Mouse (Mus musculus): ENCODE data around the gene Tefm. TPM values are rescaled to one million over a fixed set of nuclear protein-coding genes. Genes with fewer than 3 reads are reported as not detected.
A peak's percentile ranks its signal among the peaks of the same experiment; 100 is the strongest.
"Not testable (repeated sequence)": the region's sequence is repeated elsewhere in the genome, so short reads cannot be mapped to it uniquely, and the experiment has no call there.

The Tefm gene
- 10 to 100 TPM; 30.1 to 36.3 (median 33.2) TPM for total RNA-seq (2022)

GRCm38 (mm10) chr11:80141825-80142521 is at the start of gene Tefm:
TSS of gene Tefm (minus strand) at chr11:80142175.
- peak; percentile 86 for DNase-seq (ENCODE audit: low spot score)

- DNase-seq (ENCODE audit: low spot score), result no peak
Observed at GRCm38 (mm10) chr11:80190280-80190679, 48.3 kb upstream of the Tefm start.

- not testable (repeated sequence) for DNase-seq (ENCODE audit: low spot score)
Observed at GRCm38 (mm10) chr11:80185441-80185976, 43.5 kb upstream of the Tefm start.

GRCm38 (mm10) chr11:80184531-80185071 is 42.6 kb upstream of the Tefm start:
- no peak for DNase-seq (ENCODE audit: low spot score)

- peak; percentile 97 for DNase-seq (ENCODE audit: low spot score)
Observed at GRCm38 (mm10) chr11:80183705-80184255, 41.8 kb upstream of the Tefm start, which contains the start of gene Rnf135. TSS of gene Rnf135 (plus strand) at chr11:80183851.

GRCm38 (mm10) chr11:80183054-80183704 is 41.2 kb upstream of the Tefm start:
- not testable (repeated sequence) for DNase-seq (ENCODE audit: low spot score)

- DNase-seq (ENCODE audit: low spot score), result no peak
Observed at GRCm38 (mm10) chr11:80181021-80181749, 39.2 kb upstream of the Tefm start.

- no peak for DNase-seq (ENCODE audit: low spot score)
Observed at GRCm38 (mm10) chr11:80178316-80178715, 36.3 kb upstream of the Tefm start.

GRCm38 (mm10) chr11:80176911-80177895 is 35.2 kb upstream of the Tefm start:
- no peak for DNase-seq (ENCODE audit: low spot score)

GRCm38 (mm10) chr11:80173963-80174670 is 32.1 kb upstream of the Tefm start:
- no peak for DNase-seq (ENCODE audit: low spot score)

- no peak for DNase-seq (ENCODE audit: low spot score)
Observed at GRCm38 (mm10) chr11:80171884-80172283, 29.9 kb upstream of the Tefm start.

- DNase-seq (ENCODE audit: low spot score), result no peak
Observed at GRCm38 (mm10) chr11:80170351-80170750, 28.4 kb upstream of the Tefm start.

GRCm38 (mm10) chr11:80169629-80170028 is 27.7 kb upstream of the Tefm start:
- DNase-seq (ENCODE audit: low spot score), result no peak

- no peak for DNase-seq (ENCODE audit: low spot score)
Observed at GRCm38 (mm10) chr11:80168611-80169249, 26.8 kb upstream of the Tefm start.

- DNase-seq (ENCODE audit: low spot score), result no peak
Observed at GRCm38 (mm10) chr11:80168121-80168520, 26.1 kb upstream of the Tefm start.

- no peak for DNase-seq (ENCODE audit: low spot score)
Observed at GRCm38 (mm10) chr11:80164224-80164623, 22.2 kb upstream of the Tefm start.

- no peak for DNase-seq (ENCODE audit: low spot score)
Observed at GRCm38 (mm10) chr11:80163362-80164116, 21.6 kb upstream of the Tefm start.

GRCm38 (mm10) chr11:80161041-80161440 is 19.1 kb upstream of the Tefm start:
- DNase-seq (ENCODE audit: low spot score), result no peak

Data from heart, adult 8-10 months (tissue).